Mouse (Mus musculus) left cerebral cortex, postnatal 10 days (tissue): ENCODE measurements at regions not wholly inside any gene's neighbourhood (a gene's known extent, or its start where the extent isn't known, plus 50 kb on each side); places are given as distances from the start of the nearest gene placed in this dataset.

Experiments used
- DNase-seq, 2 experiments: peaks; one replicate each; pipeline ENCODE4 v3.0.0; 2021 to 2022; ENCODE audit warnings: low spot score in 2 of 2, mixed read lengths in 1 of 2; ENCODE audit errors: extremely low spot score in 1 of 2
- intact Hi-C: fragments of 180-260 bp; cut with DNase I; formaldehyde crosslinking; loops from one replicate; pipeline ENCODE4 v1.15.1; 2025

- intact Hi-C loops: no loop called here
- DNase-seq: no peak
Measured at GRCm38 (mm10) chr3:37846191-37847003, 122.1 kb upstream of the Gm5148 start.

GRCm38 (mm10) chr3:37845313-37846023, 121.2 kb upstream of the Gm5148 start:
- intact Hi-C loops: no loop called here

DNA sequence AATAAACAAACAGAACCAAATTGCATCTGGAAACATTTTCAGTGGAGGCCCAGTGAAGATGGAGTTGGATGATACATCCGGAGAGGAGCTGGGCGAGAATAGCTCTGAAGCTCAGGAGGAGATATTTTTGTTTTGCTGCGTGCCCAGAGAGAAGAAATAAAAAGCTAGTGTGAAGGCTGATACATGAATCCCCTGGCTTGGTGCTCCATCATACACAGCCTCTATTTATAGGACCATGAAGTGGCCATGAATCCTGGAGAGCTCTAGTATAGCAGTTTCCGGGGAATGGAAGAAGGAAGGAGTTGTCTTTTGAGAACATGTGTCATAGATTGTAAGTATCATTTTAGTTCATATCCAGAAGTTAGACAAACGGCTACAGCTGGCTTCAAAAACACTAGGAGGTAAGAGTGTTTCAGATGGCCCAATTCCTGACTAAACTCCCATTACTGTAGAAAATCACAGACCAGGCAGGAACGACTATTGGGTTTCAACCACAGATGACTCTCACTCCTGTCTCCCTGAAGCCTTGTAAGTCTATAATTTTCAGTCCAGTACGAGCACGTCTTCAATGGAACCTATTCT, 120.5 kb upstream of the Gm5148 start:
- DNase-seq: no peak
- intact Hi-C loops: no loop called here

More at GRCm38 (mm10) chr3:37845313-37846023, 121.2 kb upstream of the Gm5148 start:
- DNase-seq: no peak

- intact Hi-C loops: no loop called here
- no peak for DNase-seq
Measured at GRCm38 (mm10) chr3:37842289-37842688, 118.0 kb upstream of the Gm5148 start.

DNA sequence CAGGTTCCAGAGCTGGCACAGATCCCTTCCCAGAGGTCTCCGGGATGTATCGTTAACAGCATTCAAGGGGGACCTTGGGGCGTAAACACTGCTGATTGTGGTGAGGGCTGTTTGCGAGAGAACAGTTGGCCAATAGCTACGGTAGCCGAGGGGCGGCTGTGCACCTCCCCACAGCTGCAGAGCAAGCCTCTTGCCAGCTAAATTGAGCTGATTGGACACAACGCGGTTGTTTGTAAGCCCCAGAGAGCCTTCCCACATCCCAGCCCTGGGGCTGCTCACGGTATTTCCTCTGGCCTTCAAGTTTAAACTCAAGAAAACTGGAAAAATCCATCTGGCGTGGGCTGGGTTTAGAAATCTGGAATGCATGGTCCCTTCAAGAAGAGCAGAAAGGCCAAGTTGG, 114.6 kb upstream of the Gm5148 start:
- DNase-seq: peak in 1 of 2 experiments; percentile 63
- intact Hi-C loops: no loop called here

GRCm38 (mm10) chr3:37836749-37837148, 112.5 kb upstream of the Gm5148 start:
- intact Hi-C loops: no loop called here
- no peak for DNase-seq

GRCm38 (mm10) chr3:37835687-37836086, 111.4 kb upstream of the Gm5148 start:
- DNase-seq: no peak
- intact Hi-C loops: no loop called here

DNA sequence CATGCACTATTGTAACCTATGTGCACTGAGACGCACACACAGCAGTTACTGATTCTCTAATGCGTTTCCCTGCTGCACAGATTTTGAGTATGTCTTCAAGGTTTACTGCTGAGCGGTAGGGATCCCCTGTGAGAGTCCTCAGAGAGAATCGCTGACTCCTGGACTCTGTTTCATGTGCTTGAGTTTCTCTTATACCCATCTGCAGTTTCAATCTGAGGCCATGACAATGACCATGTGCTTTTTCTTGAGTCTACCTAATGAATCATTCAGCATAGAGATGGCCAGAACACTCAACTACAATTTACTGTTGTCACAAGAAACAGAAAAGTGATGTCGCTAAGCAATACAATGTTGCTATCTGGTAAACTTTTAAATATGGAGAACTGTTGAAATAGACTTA, 110.8 kb upstream of the Gm5148 start:
- no peak for DNase-seq

GRCm38 (mm10) chr3:37834626-37835025, 110.3 kb upstream of the Gm5148 start:
- DNase-seq: no peak
- intact Hi-C loops: no loop called here

More for the DNA sequence above, 110.8 kb upstream of the Gm5148 start:
- intact Hi-C loops: no loop called here

DNA sequence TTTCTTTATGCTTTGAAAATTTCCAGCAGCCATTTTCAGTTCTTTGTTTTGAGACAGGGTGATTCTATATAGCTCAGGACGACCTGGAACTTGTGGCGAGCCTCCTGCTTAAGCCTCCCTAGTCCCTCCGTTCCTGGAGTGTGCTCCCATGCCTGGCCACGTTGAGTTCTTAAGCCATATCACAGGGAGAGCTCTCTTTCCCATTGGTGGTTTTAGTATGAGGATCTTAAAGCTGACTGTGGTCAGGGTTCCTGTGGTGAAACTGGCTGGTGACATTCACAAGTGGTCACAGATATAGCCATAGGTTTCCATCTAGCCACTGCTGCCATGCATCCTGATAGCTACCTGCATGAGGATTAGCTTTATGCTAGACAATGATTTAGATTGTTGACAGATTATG, 109.1 kb upstream of the Gm5148 start:
- DNase-seq: no peak
- intact Hi-C loops: no loop called here

GRCm38 (mm10) chr3:37827546-37827945, 103.3 kb upstream of the Gm5148 start:
- no peak for DNase-seq
- intact Hi-C loops: no loop called here

DNA sequence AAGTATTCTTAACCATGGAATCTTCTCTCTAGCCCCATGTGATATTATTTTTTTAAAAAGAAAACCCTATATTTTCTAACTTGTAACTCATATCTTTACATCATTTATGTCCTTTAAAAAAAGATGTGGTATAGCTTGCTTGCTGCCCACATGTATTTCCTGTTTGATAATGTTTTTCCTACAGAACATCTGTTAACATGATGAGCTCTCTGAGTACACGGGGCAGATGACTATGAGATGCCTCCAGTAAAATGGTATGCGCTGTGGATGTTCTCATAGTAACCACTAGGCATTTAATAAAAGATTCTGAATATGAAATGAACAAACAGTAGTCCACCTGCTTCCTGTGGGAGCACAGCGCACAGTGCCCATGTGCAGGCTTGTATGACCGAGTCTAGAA, 101.3 kb upstream of the Gm5148 start:
- intact Hi-C loops: no loop called here
- no peak for DNase-seq

- no peak for DNase-seq
- intact Hi-C loops: no loop called here
Measured at GRCm38 (mm10) chr3:37824681-37825080, 100.4 kb upstream of the Gm5148 start.

DNA sequence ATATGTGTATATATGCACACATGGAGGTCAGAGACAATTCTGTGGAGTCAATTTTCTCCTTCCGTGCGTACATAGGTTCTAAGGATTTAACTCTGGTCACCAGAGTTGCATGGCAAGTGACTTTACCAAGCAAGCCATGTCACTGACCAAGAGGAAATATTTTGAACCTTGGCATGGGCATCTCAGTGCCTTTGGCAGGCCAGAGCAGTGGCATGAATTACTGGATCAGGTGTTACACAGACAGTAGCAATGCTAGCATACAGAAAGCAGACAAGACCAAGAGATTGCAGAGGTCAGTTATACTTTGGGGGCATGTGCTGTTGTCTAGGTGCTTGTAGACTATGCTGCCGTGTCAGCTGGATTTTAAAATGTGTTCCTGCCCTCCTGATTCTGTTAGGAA, 95.2 kb upstream of the Gm5148 start:
- no peak for DNase-seq
- intact Hi-C loops: no loop called here

DNA sequence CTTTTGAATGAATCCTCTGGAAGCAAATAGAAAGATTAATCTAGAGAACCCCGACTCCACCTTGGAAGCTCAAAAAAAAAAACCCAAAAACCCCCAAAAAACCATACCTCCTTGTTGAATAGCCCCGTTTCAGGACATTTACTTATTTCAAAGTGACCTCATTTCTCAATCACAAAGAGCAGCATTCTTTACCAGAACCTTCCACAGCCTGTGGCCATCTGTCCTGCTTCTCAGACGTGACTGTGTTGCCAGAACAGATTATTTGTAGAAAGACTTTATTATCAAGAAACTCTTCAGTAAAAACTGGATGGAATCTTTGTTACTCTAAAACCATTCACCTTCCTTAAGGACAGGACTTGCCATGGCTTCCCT, 93.1 kb upstream of the Gm5148 start:
- DNase-seq: no peak
- intact Hi-C loops: no loop called here

GRCm38 (mm10) chr3:37816781-37817433, 92.6 kb upstream of the Gm5148 start:
- DNase-seq: peak in 1 of 2 experiments; percentile 59
- intact Hi-C loops: no loop called here

GRCm38 (mm10) chr3:37815771-37816170, 91.5 kb upstream of the Gm5148 start:
- intact Hi-C loops: no loop called here
- DNase-seq: no peak

GRCm38 (mm10) chr3:37812936-37813335, 88.6 kb upstream of the Gm5148 start:
- DNase-seq: no peak
- intact Hi-C loops: no loop called here

GRCm38 (mm10) chr3:37811429-37811828, 87.1 kb upstream of the Gm5148 start:
- DNase-seq: no peak
- intact Hi-C loops: no loop called here

GRCm38 (mm10) chr3:37810763-37811162, 86.5 kb upstream of the Gm5148 start:
- no peak for DNase-seq
- intact Hi-C loops: no loop called here
